Mouse (Mus musculus): ENCODE measurements at regions not wholly inside any gene's neighbourhood (a gene's known extent, or its start where the extent isn't known, plus 50 kb on each side); places are given as distances from the start of the nearest gene placed in this dataset.

GRCm38 (mm10) chr14:18394071-18394745, 62.5 kb upstream of the Ube2e1 start:
- DNase-seq: no peak

- DNase-seq: no peak
These were observed 60.3 kb upstream of the Ube2e1 start for GRCm38 (mm10) chr14:18391824-18392486.

GRCm38 (mm10) chr14:18389390-18389789, 57.7 kb upstream of the Ube2e1 start:
- no peak for DNase-seq

GRCm38 (mm10) chr14:18385953-18386668, 54.5 kb upstream of the Ube2e1 start:
- DNase-seq: no peak
